Mouse (Mus musculus): Measurements from ENCODE around the gene Crygc. TPM values are rescaled to one million over a fixed set of nuclear protein-coding genes. Genes with fewer than 3 reads are reported as not detected.
"Not testable (repeated sequence)": the region's sequence is repeated elsewhere in the genome, so short reads cannot be mapped to it uniquely, and the experiment has no call there.

The Crygc gene
- total and polyA plus RNA-seq, 3 experiments = not detected

DNA sequence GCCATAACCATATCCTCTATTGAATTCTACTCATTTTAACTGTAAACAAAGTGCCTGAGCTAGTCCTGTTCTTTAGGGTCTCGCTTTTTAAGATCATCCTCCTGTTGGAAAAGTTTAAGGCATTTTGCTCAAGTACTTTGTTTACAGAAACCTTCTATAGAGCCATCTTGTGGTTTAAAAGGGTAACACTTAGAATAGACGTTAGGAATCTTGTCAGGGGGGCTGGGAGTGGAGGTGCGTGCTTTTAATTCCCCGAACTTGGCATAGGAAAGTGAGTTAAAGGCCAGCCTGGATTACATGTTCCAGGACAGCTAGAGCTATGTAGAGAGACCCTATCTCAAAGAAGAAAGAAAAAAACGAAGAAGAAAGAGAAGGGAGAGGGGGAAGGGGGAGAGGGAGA lies 2.1 kb upstream of the Crygc start:
- Histone ChIP-seq H3K27me3 (ENCODE audit: control insufficient read depth, insufficient read depth, low read length) (no peaks in the 10 kb centered on the region), H3K9ac (ENCODE audit: low read depth, low read length) (no peak overlapping the region), H3K79me2 (replicated peaks; ENCODE audit: control insufficient read depth, insufficient read depth, low read length) (no peaks in the 10 kb centered on the region), H3K4me1 (ENCODE audit: control insufficient read depth, insufficient read depth, low read length) (no peaks in the 10 kb centered on the region), H3K36me3 (ENCODE audit: control insufficient read depth, insufficient read depth, low read length) (no peaks in the 10 kb centered on the region), H3K27ac (no peak overlapping the region), H3K4me3 (no peak overlapping the region)
- DNase-seq = no peak
- intact Hi-C loops (cut with DNase I) = no loop called here
- no peak for TF ChIP-seq POLR2A (IDR thresholded peaks at IDR 0.05; ENCODE audit: insufficient read depth, low read depth, low read length)
- peak; percentile 55 for TF ChIP-seq CTCF (IDR thresholded peaks at IDR 0.05)
- WGBS = 6% methylated on average over 5 of the region's 5 CpGs

DNA sequence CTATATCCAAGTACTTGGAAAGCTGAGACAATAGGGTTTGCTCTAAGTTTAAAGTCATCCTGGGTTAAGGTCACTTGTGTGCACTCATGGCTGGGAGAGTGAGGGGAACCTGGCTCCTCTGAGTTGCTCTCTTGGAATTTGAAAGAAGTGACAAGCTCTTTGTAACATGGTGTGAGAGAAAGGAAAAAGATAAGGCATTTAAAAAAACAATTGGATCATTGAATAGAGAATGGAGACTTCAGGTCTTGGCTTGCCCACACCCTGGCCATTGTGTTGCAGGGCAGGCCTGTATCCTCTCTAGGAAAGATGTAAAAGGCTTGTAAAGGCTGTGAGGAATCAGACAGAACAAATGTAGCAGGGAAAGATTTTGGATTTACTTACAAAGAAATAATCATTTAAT lies 5.6 kb downstream of the Crygc start:
- Histone ChIP-seq H3K27me3 (ENCODE audit: control insufficient read depth, insufficient read depth, low read length) (no peaks in the 10 kb centered on the region), H3K36me3 (ENCODE audit: control insufficient read depth, insufficient read depth, low read length) (no peaks in the 10 kb centered on the region)

DNA sequence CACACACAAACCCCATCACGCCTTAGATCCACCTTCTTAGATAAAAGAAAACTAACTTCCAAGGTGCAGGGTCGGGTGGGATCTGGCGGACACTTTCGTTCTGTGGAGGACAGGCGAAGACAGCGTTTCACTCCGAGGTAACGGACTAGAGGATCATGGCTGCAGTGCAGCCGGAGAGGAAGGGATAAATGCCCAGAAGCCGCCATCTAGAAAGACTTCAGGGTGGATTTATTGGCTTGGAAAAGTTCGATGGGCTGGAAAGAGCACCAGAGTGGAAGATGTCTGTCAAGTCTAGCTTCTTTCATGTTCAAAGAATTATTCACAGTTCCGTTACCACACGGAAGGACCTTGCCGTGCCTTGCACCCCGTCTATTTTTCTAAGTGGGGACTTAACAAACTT lies 9.3 kb downstream of the Crygc start:
- no peaks in the 10 kb centered on the region for H3K79me2 ChIP-seq (replicated peaks; ENCODE audit: control insufficient read depth, insufficient read depth, low read length)
- TF ChIP-seq EP300 (IDR thresholded peaks at IDR 0.05; ENCODE audit: insufficient read depth, low read depth, low read length) (no peak), POLR2A (IDR thresholded peaks at IDR 0.05; ENCODE audit: insufficient read depth, low read depth, low read length) (no peak), CTCF (IDR thresholded peaks at IDR 0.05) (no peak)
- H3K4me3 ChIP-seq = no peak overlapping the region
- DNase-seq = no peak
- no peaks in the 10 kb centered on the region for H3K4me1 ChIP-seq (ENCODE audit: control insufficient read depth, insufficient read depth, low read length)
- no peaks in the 10 kb centered on the region for H3K36me3 ChIP-seq (ENCODE audit: control insufficient read depth, insufficient read depth, low read length)
- H3K9ac ChIP-seq (ENCODE audit: low read depth, low read length) = no peak overlapping the region
- intact Hi-C loops (cut with DNase I) = no loop called here
- no peak overlapping the region for H3K27ac ChIP-seq
- H3K27me3 ChIP-seq (ENCODE audit: control insufficient read depth, insufficient read depth, low read length) = no peaks in the 10 kb centered on the region
- WGBS = 89% methylated on average over 15 of the region's 15 CpGs

More for the DNA sequence above, 5.6 kb downstream of the Crygc start:
- no peak overlapping the region for H3K9ac ChIP-seq (ENCODE audit: low read depth, low read length)
- DNase-seq = no peak
- TF ChIP-seq EP300 (IDR thresholded peaks at IDR 0.05; ENCODE audit: insufficient read depth, low read depth, low read length) (no peak), CTCF (IDR thresholded peaks at IDR 0.05) (no peak), POLR2A (IDR thresholded peaks at IDR 0.05; ENCODE audit: insufficient read depth, low read depth, low read length) (no peak)
- H3K4me3 ChIP-seq = no peak overlapping the region
- no peaks in the 10 kb centered on the region for H3K79me2 ChIP-seq (replicated peaks; ENCODE audit: control insufficient read depth, insufficient read depth, low read length)
- H3K4me1 ChIP-seq (ENCODE audit: control insufficient read depth, insufficient read depth, low read length) = no peaks in the 10 kb centered on the region
- no peak overlapping the region for H3K27ac ChIP-seq
- intact Hi-C loops (cut with DNase I) = no loop called here

DNA sequence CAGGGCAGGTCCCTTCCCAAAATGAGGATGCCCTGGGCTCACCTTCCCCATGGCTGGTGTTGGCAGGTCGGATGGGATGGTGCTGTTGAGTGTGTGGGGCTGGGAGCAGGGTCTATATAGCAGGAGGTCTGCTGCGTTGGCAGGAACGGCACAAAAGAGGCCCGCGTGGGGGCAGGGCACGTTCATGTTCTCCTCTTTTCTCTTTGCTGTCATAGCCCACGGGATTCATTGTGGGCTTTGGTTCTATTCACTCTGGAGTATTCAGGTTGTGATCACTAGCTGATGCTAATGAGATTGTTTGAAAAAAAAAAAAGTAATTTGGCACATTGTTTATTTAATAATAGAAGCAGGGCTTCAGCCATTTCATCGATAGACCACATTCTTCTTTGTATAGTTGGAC lies 10.1 kb downstream of the Crygc start, which contains the start of gene Crygd:
Crygd (minus strand) TSS at position 101 of the 400 bp plus-strand sequence.
- Histone ChIP-seq H3K79me2 (replicated peaks; ENCODE audit: control insufficient read depth, insufficient read depth, low read length) (no peaks in the 10 kb centered on the region), H3K27ac (no peak within 1 kb of the TSS), H3K27me3 (ENCODE audit: control insufficient read depth, insufficient read depth, low read length) (no peaks in the 10 kb centered on the region), H3K36me3 (ENCODE audit: control insufficient read depth, insufficient read depth, low read length) (no peaks in the 10 kb centered on the region), H3K4me3 (no peak within 1 kb of the TSS), H3K4me1 (ENCODE audit: control insufficient read depth, insufficient read depth, low read length) (no peaks in the 10 kb centered on the region), H3K9ac (ENCODE audit: low read depth, low read length) (no peak within 1 kb of the TSS)
- intact Hi-C loops (cut with DNase I) = no loop called here
- no peak for DNase-seq
- WGBS = 87% methylated on average over 8 of the region's 8 CpGs
- no peak for TF ChIP-seq POLR2A (IDR thresholded peaks at IDR 0.05; ENCODE audit: insufficient read depth, low read depth, low read length)

DNA sequence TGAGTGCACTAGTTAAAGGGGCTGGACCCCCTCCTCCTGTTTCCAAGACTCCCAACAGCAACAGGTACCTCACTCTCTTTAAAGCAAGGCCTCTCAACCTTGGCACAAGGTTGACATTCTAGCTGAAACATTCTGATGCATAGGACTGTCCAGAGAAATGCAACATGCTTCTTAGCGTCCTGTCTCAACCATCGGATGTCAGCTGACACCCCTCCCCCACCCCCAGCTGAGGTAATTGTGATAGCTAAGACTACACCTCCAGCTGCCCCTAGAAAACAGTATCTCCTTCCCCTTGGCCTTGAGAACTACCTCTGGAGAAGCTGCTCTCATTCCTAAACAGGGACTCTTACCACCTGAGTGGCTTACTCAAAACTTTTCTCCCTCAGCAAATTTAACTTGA lies 21.3 kb downstream of the Crygc start:
- intact Hi-C loops (cut with DNase I) = no loop called here
- Histone ChIP-seq H3K4me3 (no peak overlapping the region), H3K4me1 (ENCODE audit: control insufficient read depth, insufficient read depth, low read length) (no peaks in the 10 kb centered on the region), H3K27ac (no peak overlapping the region), H3K27me3 (ENCODE audit: control insufficient read depth, insufficient read depth, low read length) (no peaks in the 10 kb centered on the region), H3K9ac (ENCODE audit: low read depth, low read length) (no peak overlapping the region), H3K36me3 (ENCODE audit: control insufficient read depth, insufficient read depth, low read length) (no peaks in the 10 kb centered on the region), H3K79me2 (replicated peaks; ENCODE audit: control insufficient read depth, insufficient read depth, low read length) (no peaks in the 10 kb centered on the region)
- DNase-seq = no peak
- TF ChIP-seq EP300 (IDR thresholded peaks at IDR 0.05; ENCODE audit: insufficient read depth, low read depth, low read length) (no peak), POLR2A (IDR thresholded peaks at IDR 0.05; ENCODE audit: insufficient read depth, low read depth, low read length) (no peak), CTCF (IDR thresholded peaks at IDR 0.05) (no peak)
- WGBS = 27% methylated on average over 2 of the region's 2 CpGs

DNA sequence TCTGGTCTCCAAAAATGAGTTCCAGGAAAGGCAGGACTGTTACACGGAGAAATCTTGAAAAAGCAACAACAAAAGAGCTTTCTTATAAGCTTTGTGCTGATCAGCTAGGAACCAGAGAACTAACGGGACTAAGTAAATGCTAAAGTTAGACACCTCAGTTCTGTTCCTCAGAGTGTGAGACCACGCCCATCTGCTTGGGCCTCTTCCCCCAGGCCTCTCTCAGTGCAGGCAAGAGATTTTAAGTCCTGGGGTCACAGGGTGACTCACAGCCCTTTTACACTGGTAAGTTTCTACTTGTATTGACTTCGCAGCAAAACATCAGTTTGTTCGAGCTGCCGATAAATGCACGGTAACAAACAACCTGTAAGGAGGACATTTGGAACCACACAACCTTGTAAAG lies 21.8 kb downstream of the Crygc start:
- no peak overlapping the region for H3K9ac ChIP-seq (ENCODE audit: low read depth, low read length)
- TF ChIP-seq POLR2A (IDR thresholded peaks at IDR 0.05; ENCODE audit: insufficient read depth, low read depth, low read length) (no peak), CTCF (IDR thresholded peaks at IDR 0.05) (no peak), EP300 (IDR thresholded peaks at IDR 0.05; ENCODE audit: insufficient read depth, low read depth, low read length) (no peak)
- 73% methylated on average over 7 of the region's 7 CpGs for WGBS

DNA sequence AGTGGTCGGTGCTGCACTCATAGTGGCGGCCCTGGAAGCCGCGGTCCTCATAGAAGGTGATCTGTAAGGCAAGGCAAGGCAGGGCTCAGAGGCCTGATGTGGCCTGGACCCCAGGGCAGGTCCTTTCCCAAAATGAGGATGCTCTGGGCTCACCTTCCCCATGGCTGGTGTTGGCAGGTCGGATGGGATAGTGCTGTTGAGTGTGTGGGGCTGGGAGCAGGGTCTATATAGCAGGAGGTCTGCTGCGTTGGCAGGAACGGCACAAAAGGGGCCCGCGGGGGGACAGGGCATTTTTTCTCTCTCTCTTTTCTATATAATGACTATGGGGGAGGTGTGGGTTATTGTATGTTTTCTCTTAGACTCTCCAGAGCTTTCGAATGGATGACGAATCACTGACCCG lies 22.5 kb downstream of the Crygc start, which contains the start of gene Cryge:
Cryge (minus strand) TSS at position 198 of the 400 bp plus-strand sequence.
- H3K27ac ChIP-seq; H3K9ac ChIP-seq (ENCODE audit: low read depth, low read length); H3K36me3 ChIP-seq (ENCODE audit: control insufficient read depth, insufficient read depth, low read length); H3K79me2 ChIP-seq (replicated peaks; ENCODE audit: control insufficient read depth, insufficient read depth, low read length); intact Hi-C loops (cut with DNase I); H3K4me1 ChIP-seq (ENCODE audit: control insufficient read depth, insufficient read depth, low read length); H3K27me3 ChIP-seq (ENCODE audit: control insufficient read depth, insufficient read depth, low read length); H3K4me3 ChIP-seq; DNase-seq: not testable (repeated sequence)
- 77% methylated on average over 11 of the region's 12 CpGs for WGBS

More for the DNA sequence above, 21.8 kb downstream of the Crygc start:
- Histone ChIP-seq H3K27ac (no peak overlapping the region), H3K4me3 (no peak overlapping the region), H3K79me2 (replicated peaks; ENCODE audit: control insufficient read depth, insufficient read depth, low read length) (no peaks in the 10 kb centered on the region), H3K4me1 (ENCODE audit: control insufficient read depth, insufficient read depth, low read length) (no peaks in the 10 kb centered on the region), H3K27me3 (ENCODE audit: control insufficient read depth, insufficient read depth, low read length) (no peaks in the 10 kb centered on the region), H3K36me3 (ENCODE audit: control insufficient read depth, insufficient read depth, low read length) (no peaks in the 10 kb centered on the region)
- intact Hi-C loops (cut with DNase I) = no loop called here
- DNase-seq = no peak
